Mouse (Mus musculus) CD8-positive naive resting alpha-beta T cell, adult 2 months (primary cell): ENCODE measurements around the gene Scyl3.

Experiments used
- DNase-seq, 2 experiments: peaks; one replicate each; pipeline ENCODE4 v3.0.0; 2022; ENCODE audit warnings: low read depth in 2 of 2, low spot score in 2 of 2

Gene Scyl3

GRCm38 (mm10) chr1:163928846-163929245 is at the start of gene Scyl3:
Gene Scyl3, plus strand, starts transcription at chr1:163929100.
- DNase-seq, result no peak

- no peak for DNase-seq
These were observed 39.3 kb upstream of the Scyl3 start for GRCm38 (mm10) chr1:163889629-163890028.

- no peak for DNase-seq
These were observed 35.6 kb upstream of the Scyl3 start for GRCm38 (mm10) chr1:163893294-163893693.

GRCm38 (mm10) chr1:163893774-163894527 is 34.9 kb upstream of the Scyl3 start:
- DNase-seq, result no peak

GRCm38 (mm10) chr1:163898291-163898764 is 30.6 kb upstream of the Scyl3 start:
- DNase-seq, result no peak

GRCm38 (mm10) chr1:163899575-163899974 is 29.3 kb upstream of the Scyl3 start:
- no peak for DNase-seq

GRCm38 (mm10) chr1:163900168-163900567 is 28.7 kb upstream of the Scyl3 start:
- DNase-seq, result no peak

- DNase-seq, result no peak
These were observed 25.5 kb upstream of the Scyl3 start for GRCm38 (mm10) chr1:163903411-163903810.

GRCm38 (mm10) chr1:163907007-163907811 is 21.7 kb upstream of the Scyl3 start:
- DNase-seq, result no peak

GRCm38 (mm10) chr1:163908389-163908788 is 20.5 kb upstream of the Scyl3 start:
- DNase-seq, result no peak

- DNase-seq, result peak in 1 of 2 experiments; percentile 34
These were observed 18.6 kb upstream of the Scyl3 start for GRCm38 (mm10) chr1:163910343-163910742.

GRCm38 (mm10) chr1:163910785-163911184 is 18.1 kb upstream of the Scyl3 start:
- no peak for DNase-seq

- no peak for DNase-seq
These were observed 16.9 kb upstream of the Scyl3 start for GRCm38 (mm10) chr1:163911981-163912380.

GRCm38 (mm10) chr1:163917349-163918160 is 11.3 kb upstream of the Scyl3 start:
- DNase-seq, result no peak

- no peak for DNase-seq
These were observed 4.8 kb upstream of the Scyl3 start for GRCm38 (mm10) chr1:163924093-163924492.

- peak; percentile 81 to 89 for DNase-seq
These were observed 947 bp downstream of the Scyl3 start for GRCm38 (mm10) chr1:163929636-163930457.

GRCm38 (mm10) chr1:163930458-163930794 is 1.5 kb downstream of the Scyl3 start:
- DNase-seq, result peak; percentile 25 to 51

- no peak for DNase-seq
These were observed 2.9 kb downstream of the Scyl3 start for GRCm38 (mm10) chr1:163931801-163932200.

- no peak for DNase-seq
These were observed 5.7 kb downstream of the Scyl3 start for GRCm38 (mm10) chr1:163934591-163934990.

- no peak for DNase-seq
These were observed 13.2 kb downstream of the Scyl3 start for GRCm38 (mm10) chr1:163942056-163942455.

- DNase-seq, result no peak
These were observed 24.5 kb downstream of the Scyl3 start for GRCm38 (mm10) chr1:163953396-163953795.
